Mouse (Mus musculus) ovary, postnatal 36 days (tissue): Measurements from ENCODE around the gene Opn1mw.
A peak's percentile ranks its signal among the peaks of the same experiment; 100 is the strongest.
"Not testable (repeated sequence)": the region's sequence is repeated elsewhere in the genome, so short reads cannot be mapped to it uniquely, and the experiment has no call there.

ENCODE experiments used
- DNase-seq: peaks from one replicate; pipeline ENCODE4 v3.0.0; 2022; ENCODE audit warnings: low spot score, mixed read lengths

Opn1mw gene

DNA sequence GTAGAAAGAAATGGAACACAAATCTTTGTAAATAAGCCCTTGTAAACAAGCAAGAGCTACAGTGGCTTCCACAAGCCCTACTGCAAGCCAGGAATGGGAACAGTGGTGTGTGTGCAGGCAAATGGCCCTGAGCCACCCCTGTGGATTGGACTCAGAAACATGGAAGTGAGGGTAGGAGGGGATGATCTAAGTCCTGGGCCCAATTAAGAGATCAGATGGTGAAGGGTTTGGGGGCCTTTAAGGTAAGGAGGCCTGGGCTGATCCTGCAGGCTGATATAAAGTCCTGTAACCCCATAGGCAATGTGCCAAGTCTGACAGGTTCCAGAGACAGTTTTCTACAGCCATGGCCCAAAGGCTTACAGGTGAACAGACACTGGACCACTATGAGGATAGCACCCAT is at the start of gene Opn1mw:
Opn1mw (plus strand) TSS at position 301 of the 400 bp plus-strand sequence.
- DNase-seq: no peak

DNA sequence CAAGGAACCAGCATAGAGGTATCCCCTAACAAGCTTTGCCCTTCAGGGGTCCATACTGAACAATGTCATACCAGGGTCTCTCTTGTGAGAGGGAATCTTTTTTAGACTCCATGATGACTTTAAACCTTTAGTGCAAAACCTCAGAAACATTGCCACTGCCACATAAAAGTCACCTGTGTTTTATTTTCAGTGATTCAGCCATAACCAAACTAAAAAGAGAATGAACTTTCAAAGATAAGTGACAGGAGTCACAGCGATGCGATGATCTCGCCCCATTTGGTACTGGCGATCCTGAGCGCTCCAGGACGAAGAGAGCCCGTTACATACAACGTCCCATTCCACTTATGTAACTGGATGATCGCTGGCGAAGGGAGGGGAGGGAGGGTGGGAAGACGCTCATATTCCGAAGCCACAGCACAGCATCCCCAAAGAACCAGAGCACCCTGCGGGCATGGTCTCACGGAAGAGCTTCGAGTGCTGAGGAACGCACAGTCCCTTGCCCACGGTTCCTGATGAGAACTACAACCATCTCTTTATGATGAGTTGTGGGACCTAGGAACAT is 42.9 kb upstream of the Opn1mw start:
- no peak for DNase-seq

DNA sequence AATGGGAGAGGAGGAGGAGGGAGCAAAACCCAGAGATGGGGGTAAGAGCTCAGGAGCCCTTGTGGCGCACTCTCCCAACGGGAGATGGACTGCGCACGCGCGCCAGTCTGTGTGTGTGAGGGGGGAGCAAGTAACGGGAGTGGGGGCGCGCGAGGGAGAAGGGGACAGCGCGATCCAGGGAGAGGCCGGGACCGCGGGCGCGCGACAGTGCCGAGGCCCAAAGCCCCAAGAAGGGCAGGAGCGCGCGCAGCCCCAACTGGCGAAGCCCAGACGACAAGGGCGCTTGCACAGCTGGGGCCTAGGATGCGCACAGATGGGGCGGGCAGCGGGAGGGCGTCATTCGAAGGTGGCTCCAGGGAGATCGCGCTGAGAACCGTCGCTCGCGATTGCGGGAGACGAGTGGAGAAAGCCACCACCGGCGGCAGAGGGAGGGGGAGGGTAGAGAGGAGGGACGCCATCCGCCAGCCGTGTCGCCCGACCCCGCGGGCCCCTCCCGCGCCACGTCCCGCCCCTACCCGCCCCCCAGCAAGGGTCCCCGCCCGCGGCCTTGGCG is 42.2 kb upstream of the Opn1mw start:
- DNase-seq: peak; percentile 77

DNA sequence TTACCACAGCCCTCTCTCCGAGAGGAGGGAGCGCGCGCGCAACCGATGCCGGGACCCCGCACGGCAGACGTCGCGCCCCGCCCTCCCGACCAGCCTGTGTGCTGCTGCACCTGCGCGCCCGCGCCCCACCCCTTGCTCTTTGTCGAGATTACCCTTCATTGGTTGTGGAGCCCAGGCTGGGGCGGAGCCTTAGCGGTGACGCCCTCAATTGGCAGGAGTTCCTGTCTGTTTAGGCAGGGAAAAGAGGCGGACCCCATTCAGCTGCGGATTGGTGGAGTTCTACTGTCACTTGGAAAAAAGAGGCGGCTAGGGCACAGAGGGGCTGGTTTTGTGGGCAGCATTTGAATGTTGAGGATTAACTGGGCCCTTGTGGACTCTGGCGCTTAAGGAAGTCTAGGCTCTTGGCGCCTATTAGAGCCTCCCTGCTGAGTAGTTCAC is 41.6 kb upstream of the Opn1mw start:
- DNase-seq: peak; percentile 95

DNA sequence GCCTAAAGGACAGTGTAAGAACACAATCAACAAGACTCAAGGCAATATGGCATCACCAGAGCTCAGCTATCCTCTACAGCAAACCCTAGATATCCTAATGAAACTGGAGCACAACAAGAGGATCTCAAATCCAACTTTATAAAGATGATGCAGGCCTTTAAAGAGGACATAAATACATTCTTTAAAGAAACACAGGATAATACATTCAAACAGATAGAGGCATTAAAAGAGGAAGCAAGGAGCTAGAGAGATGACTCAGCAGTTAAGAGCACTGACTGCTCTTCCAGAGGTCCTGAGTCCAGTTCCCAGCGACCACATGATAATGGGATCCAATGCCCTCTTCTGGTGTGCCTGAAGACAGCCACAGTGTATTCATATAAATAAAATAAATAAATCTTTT is 32.1 kb upstream of the Opn1mw start:
- DNase-seq: no peak

DNA sequence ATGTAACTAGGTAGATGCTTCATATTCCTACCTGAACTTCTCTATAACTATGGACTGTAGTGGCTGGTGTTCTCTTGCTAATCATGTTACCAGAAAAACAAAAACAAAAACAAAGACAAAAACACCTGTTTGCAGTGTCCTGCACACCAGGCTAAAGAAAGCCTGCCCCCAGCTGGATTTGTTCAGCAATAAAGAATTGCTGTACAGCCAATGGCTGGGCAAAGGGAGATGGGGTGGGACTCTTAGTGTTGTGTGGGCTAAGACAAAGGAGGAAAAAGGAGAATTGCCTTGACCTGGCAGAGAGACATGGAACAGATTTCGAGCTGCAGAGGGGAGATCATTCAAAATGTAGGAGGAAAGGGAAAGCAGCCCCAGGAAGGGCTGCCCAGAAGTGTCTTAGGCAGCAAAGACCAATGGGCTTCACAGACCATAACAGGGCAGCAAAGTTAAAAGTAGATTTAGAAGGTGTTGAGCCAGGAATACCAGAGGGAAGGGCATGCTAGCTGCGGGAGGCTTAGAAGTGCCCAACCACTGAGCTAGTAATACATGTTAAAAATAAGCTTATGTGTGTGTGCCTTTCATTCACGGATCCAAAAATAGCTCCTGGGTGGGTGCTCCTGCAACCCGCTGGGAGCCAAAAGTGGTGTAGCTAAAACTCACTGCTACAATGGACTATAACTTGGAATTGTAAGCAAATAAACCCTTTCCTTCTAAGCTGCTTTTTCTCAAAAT is 23.6 kb upstream of the Opn1mw start:
- no peak for DNase-seq

DNA sequence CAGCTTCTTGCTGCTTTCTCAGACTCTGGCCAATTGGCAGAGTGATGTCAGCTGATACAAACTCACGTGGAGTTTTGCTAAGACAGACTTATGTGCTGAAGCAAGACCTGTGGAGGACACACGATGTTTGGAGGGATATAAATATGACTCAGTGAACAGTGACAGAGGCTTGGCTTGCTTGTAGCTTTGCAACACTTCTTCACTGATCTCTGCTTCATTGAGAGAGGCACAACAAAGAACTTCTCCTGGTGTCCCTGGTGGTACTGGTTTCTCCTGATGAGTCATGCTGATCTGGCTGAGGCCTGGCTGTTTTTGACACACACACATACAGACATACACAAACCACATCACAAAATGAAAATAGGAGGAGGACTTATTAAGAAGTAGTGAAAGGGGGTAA is 21.3 kb upstream of the Opn1mw start:
- no peak for DNase-seq

DNA sequence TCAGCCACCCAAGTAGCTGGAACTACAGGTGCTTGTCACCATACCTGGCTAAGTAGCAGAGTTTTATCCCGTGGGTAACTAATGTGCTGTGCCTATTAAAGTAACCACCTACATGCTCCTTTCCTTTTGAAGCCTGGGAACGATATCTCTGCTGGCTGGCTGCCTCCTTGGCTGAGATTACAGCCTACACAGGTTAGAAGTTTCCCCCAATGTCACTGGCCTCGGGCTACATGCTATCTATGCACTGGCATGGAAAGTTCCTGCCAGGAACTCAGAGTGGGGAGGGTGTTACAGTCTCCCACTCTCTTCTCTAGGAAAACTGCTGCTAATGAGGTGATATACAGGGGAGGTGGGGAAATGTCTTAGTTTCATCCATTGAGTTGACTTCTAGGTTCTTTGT is 18.5 kb upstream of the Opn1mw start:
- no peak for DNase-seq

DNA sequence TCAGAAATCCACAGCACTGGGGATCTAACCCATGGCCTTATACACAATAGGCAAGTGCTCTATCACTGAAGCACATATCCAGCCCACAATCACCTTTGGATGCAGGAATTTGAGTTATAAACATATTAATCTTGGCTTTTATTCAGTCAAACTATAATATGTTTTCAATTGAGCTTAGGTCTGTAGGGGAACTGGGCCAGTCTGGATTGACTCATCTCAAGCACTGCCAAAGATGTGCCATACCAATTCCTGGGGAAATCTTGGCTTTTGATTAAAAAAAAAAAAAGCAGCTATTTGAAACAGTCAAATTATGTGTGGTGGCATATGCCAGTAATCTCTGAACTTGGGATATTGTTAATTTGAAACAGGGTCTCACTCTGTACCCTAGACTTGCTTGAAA is 13.2 kb upstream of the Opn1mw start:
- DNase-seq: no peak

DNA sequence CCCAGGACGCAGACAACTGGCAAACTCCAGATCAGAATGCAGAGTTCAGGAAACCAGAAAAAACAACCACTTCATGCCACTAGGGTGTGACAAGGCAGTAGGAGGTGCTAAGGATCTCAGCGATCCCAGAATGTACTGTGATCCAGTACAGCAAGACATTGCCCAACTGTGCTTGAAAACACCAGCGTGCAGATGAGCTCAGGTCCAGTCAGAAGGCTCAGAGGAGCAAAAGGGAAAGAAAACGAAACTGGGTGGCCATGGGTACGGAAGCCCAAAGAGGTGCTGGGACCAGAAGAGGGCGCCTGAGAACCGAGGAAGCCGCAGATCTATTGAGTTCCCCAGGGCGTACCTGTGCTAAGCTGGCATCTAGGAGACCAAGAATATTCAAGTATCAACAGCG is 11.8 kb upstream of the Opn1mw start:
- DNase-seq: peak; percentile 63

DNA sequence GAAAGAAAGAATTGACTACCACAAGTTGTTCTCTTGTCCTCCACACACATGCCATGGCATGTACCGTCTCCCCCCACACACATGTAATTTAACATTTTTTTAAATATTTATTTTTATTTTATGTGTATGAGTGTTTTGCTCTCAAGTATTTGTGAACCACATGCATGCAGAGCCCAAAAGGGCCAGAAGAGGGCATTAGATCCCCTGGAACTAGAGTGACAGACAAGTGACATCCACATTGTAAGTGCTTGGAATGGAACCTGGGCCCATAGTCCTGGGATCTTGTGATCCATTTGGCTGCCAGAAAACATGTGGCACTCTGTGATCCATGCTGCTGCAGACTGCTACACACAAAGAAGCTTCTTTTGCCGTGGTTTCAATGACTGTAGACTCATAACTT is 2.3 kb upstream of the Opn1mw start:
- no peak for DNase-seq

DNA sequence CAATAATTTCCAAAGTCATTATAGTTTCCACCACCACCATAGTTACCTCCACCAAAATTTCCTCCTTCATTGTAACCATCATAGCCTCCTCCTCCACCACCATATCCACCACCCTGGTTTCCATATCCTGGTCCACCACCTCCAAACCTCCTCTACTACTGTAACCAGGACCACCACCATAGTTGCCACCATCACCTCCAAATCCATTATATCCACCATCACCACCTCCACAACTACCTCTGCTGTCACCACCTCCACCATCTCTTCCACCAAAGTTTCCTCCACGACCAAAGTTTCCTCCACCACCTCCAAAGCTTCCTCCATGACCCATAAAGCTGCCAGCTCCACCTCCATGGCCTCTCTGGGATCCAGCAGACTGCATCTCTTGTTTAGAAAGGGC is 8.0 kb downstream of the Opn1mw start, which contains the start of gene Mecp2:
Mecp2 (minus strand) TSS at position 101 of the 400 bp plus-strand sequence.
- not testable (repeated sequence) for DNase-seq

DNA sequence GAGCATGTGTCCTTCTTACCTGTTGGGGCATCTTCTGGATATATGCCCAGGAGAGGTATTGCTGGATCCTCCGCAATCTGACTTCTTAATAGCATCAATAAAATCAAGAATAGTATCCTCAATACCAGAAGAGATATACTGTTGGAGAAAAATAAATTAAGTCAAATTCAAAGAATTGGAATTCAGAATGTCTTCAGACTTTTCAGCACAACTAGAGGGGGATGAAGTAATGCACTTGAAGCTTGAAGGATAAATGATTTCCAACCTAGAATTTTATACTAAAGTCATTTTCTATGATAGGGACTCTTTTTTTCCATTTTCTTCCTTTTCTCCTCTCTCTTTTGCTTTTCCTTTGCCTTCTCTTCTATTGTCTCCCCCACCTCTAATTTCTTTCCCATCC is 40.5 kb downstream of the Opn1mw start, which contains the start of gene Tex28:
Tex28 (minus strand) TSS at position 101 of the 400 bp plus-strand sequence.
- DNase-seq: no peak

DNA sequence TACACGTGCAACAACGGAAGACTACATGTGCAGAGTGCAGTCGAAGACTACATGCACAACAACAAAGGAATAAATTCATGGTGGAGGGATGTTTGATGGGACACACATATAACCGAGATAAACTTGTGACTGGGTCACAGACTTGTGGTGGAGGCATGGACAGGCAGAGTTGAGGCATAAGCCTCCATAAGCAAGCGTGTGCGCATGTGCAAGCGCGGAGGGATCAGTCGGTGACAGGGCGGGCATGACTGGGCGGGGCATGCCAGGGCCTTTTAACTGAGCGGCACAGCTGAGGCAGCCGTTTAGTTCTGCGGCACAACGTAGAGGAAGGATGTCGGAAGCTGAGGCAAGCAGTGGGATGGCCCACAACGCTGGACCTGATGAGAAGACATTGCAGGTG is 49.7 kb downstream of the Opn1mw start, which contains the start of gene Tktl1:
Tktl1 (plus strand) TSS at position 301 of the 400 bp plus-strand sequence.
- DNase-seq: no peak
